Mouse (Mus musculus): ENCODE measurements around the gene Fgd6. TPM values are rescaled to one million over a fixed set of nuclear protein-coding genes. Genes with fewer than 3 reads are reported as not detected.

The Fgd6 gene
- polyA plus RNA-seq, 1 experiment from 2014 or later: 5.0 TPM

- Histone ChIP-seq H3K36me3 (ENCODE audit: control insufficient read depth, insufficient read depth, low read length) (no peaks in the 10 kb centered on the region), H3K4me3 (ENCODE audit: low read depth, low read length) (no peak overlapping the region), H3K9ac (ENCODE audit: low read length) (no peak overlapping the region), H3K4me2 (ENCODE audit: low read length) (no peak overlapping the region), H3K27me3 (replicated peaks; ENCODE audit: control insufficient read depth, insufficient read depth, low read length) (no peaks in the 10 kb centered on the region), H3K9me3 (ENCODE audit: control insufficient read depth, low read length) (no peaks in the 10 kb centered on the region), H3K27ac (ENCODE audit: low read depth) (no peak overlapping the region), H3K4me1 (replicated peaks; ENCODE audit: control insufficient read depth, insufficient read depth, low read length) (peaks cover 2% of the 10 kb centered on the region; the same call in 1 of the 2 replicates)
- peak; percentile 53 for DNase-seq (ENCODE audit: low spot score)
- 66% methylated on average over 3 of the region's 3 CpGs for WGBS
- no peak for ATAC-seq (replicated peaks; ENCODE audit: low FRiP score, low TSS enrichment, low read depth)
Measured at GRCm38 (mm10) chr10:94013196-94013595, 22.6 kb upstream of the Fgd6 start.

- Histone ChIP-seq H3K4me1 (replicated peaks; ENCODE audit: control insufficient read depth, insufficient read depth, low read length) (peaks cover 2% of the 10 kb centered on the region; the same call in 1 of the 2 replicates), H3K4me2 (ENCODE audit: low read length) (no peak overlapping the region), H3K36me3 (ENCODE audit: control insufficient read depth, insufficient read depth, low read length) (no peaks in the 10 kb centered on the region), H3K4me3 (ENCODE audit: low read depth, low read length) (no peak overlapping the region), H3K27me3 (replicated peaks; ENCODE audit: control insufficient read depth, insufficient read depth, low read length) (no peaks in the 10 kb centered on the region), H3K9me3 (ENCODE audit: control insufficient read depth, low read length) (no peaks in the 10 kb centered on the region), H3K27ac (ENCODE audit: low read depth) (no peak overlapping the region), H3K9ac (ENCODE audit: low read length) (no peak overlapping the region)
- WGBS: 46% methylated on average over 4 of the region's 4 CpGs
- ATAC-seq (replicated peaks; ENCODE audit: low FRiP score, low TSS enrichment, low read depth) (no peak), DNase-seq (ENCODE audit: low spot score) (peak; percentile 48)
Measured at GRCm38 (mm10) chr10:94014200-94014599, 21.6 kb upstream of the Fgd6 start.

GRCm38 (mm10) chr10:94017455-94017854, 18.3 kb upstream of the Fgd6 start:
- H3K27ac ChIP-seq (ENCODE audit: low read depth): no peak overlapping the region
- DNase-seq (ENCODE audit: low spot score): peak; percentile 41
- no peak overlapping the region for H3K4me2 ChIP-seq (ENCODE audit: low read length)
- ATAC-seq (replicated peaks; ENCODE audit: low FRiP score, low TSS enrichment, low read depth): no peak
- H3K4me1 ChIP-seq (replicated peaks; ENCODE audit: control insufficient read depth, insufficient read depth, low read length): peaks cover 5% of the 10 kb centered on the region; the same call in 1 of the 2 replicates
- WGBS: 80% methylated on average over 8 of the region's 8 CpGs
- H3K4me3 ChIP-seq (ENCODE audit: low read depth, low read length): no peak overlapping the region
- H3K27me3 ChIP-seq (replicated peaks; ENCODE audit: control insufficient read depth, insufficient read depth, low read length): no peaks in the 10 kb centered on the region
- H3K9me3 ChIP-seq (ENCODE audit: control insufficient read depth, low read length): no peaks in the 10 kb centered on the region
- H3K36me3 ChIP-seq (ENCODE audit: control insufficient read depth, insufficient read depth, low read length): no peaks in the 10 kb centered on the region
- H3K9ac ChIP-seq (ENCODE audit: low read length): no peak overlapping the region

GRCm38 (mm10) chr10:94020587-94020986, 15.2 kb upstream of the Fgd6 start:
- Histone ChIP-seq H3K9ac (ENCODE audit: low read length) (no peak overlapping the region), H3K9me3 (ENCODE audit: control insufficient read depth, low read length) (no peaks in the 10 kb centered on the region), H3K4me1 (replicated peaks; ENCODE audit: control insufficient read depth, insufficient read depth, low read length) (peaks cover 3% of the 10 kb centered on the region; the same call in 1 of the 2 replicates), H3K4me2 (ENCODE audit: low read length) (no peak overlapping the region), H3K36me3 (ENCODE audit: control insufficient read depth, insufficient read depth, low read length) (no peaks in the 10 kb centered on the region), H3K4me3 (ENCODE audit: low read depth, low read length) (no peak overlapping the region), H3K27me3 (replicated peaks; ENCODE audit: control insufficient read depth, insufficient read depth, low read length) (no peaks in the 10 kb centered on the region), H3K27ac (ENCODE audit: low read depth) (no peak overlapping the region)
- peak; percentile 52 for DNase-seq (ENCODE audit: low spot score)
- 56% methylated on average over 5 of the region's 5 CpGs for WGBS
- no peak for ATAC-seq (replicated peaks; ENCODE audit: low FRiP score, low TSS enrichment, low read depth)

GRCm38 (mm10) chr10:94021059-94021458, 14.7 kb upstream of the Fgd6 start:
- no peak overlapping the region for H3K4me2 ChIP-seq (ENCODE audit: low read length)
- peak; percentile 24 for DNase-seq (ENCODE audit: low spot score)
- H3K9ac ChIP-seq (ENCODE audit: low read length): no peak overlapping the region
- WGBS: 86% methylated on average over 4 of the region's 4 CpGs
- no peaks in the 10 kb centered on the region for H3K27me3 ChIP-seq (replicated peaks; ENCODE audit: control insufficient read depth, insufficient read depth, low read length)
- no peak overlapping the region for H3K27ac ChIP-seq (ENCODE audit: low read depth)
- peaks cover 3% of the 10 kb centered on the region; the same call in 1 of the 2 replicates for H3K4me1 ChIP-seq (replicated peaks; ENCODE audit: control insufficient read depth, insufficient read depth, low read length)
- no peaks in the 10 kb centered on the region for H3K9me3 ChIP-seq (ENCODE audit: control insufficient read depth, low read length)
- no peaks in the 10 kb centered on the region for H3K36me3 ChIP-seq (ENCODE audit: control insufficient read depth, insufficient read depth, low read length)
- no peak for ATAC-seq (replicated peaks; ENCODE audit: low FRiP score, low TSS enrichment, low read depth)
- H3K4me3 ChIP-seq (ENCODE audit: low read depth, low read length): no peak overlapping the region

GRCm38 (mm10) chr10:94025079-94025478, 10.7 kb upstream of the Fgd6 start:
- Histone ChIP-seq H3K27me3 (replicated peaks; ENCODE audit: control insufficient read depth, insufficient read depth, low read length) (no peaks in the 10 kb centered on the region), H3K9ac (ENCODE audit: low read length) (no peak overlapping the region), H3K4me1 (replicated peaks; ENCODE audit: control insufficient read depth, insufficient read depth, low read length) (peaks cover 3% of the 10 kb centered on the region; the same call in 1 of the 2 replicates), H3K9me3 (ENCODE audit: control insufficient read depth, low read length) (no peaks in the 10 kb centered on the region), H3K36me3 (ENCODE audit: control insufficient read depth, insufficient read depth, low read length) (peaks cover 12% of the 10 kb centered on the region), H3K27ac (ENCODE audit: low read depth) (no peak overlapping the region), H3K4me2 (ENCODE audit: low read length) (no peak overlapping the region), H3K4me3 (ENCODE audit: low read depth, low read length) (no peak overlapping the region)
- WGBS: 94% methylated on average over 8 of the region's 8 CpGs
- DNase-seq (ENCODE audit: low spot score) (peak; percentile 9), ATAC-seq (replicated peaks; ENCODE audit: low FRiP score, low TSS enrichment, low read depth) (no peak)

GRCm38 (mm10) chr10:94028493-94028892, 7.3 kb upstream of the Fgd6 start:
- Histone ChIP-seq H3K9me3 (ENCODE audit: control insufficient read depth, low read length) (no peaks in the 10 kb centered on the region), H3K4me1 (replicated peaks; ENCODE audit: control insufficient read depth, insufficient read depth, low read length) (no peaks in the 10 kb centered on the region), H3K36me3 (ENCODE audit: control insufficient read depth, insufficient read depth, low read length) (peaks cover 22% of the 10 kb centered on the region), H3K27ac (ENCODE audit: low read depth) (no peak overlapping the region), H3K27me3 (replicated peaks; ENCODE audit: control insufficient read depth, insufficient read depth, low read length) (no peaks in the 10 kb centered on the region), H3K4me2 (ENCODE audit: low read length) (no peak overlapping the region), H3K4me3 (ENCODE audit: low read depth, low read length) (no peak overlapping the region), H3K9ac (ENCODE audit: low read length) (no peak overlapping the region)
- peak; percentile 12 for DNase-seq (ENCODE audit: low spot score)
- 83% methylated on average over 6 of the region's 6 CpGs for WGBS
- no peak for ATAC-seq (replicated peaks; ENCODE audit: low FRiP score, low TSS enrichment, low read depth)

- DNase-seq (ENCODE audit: low spot score) (no peak), ATAC-seq (replicated peaks; ENCODE audit: low FRiP score, low TSS enrichment, low read depth) (no peak)
- Histone ChIP-seq H3K27me3 (replicated peaks; ENCODE audit: control insufficient read depth, insufficient read depth, low read length) (no peaks in the 10 kb centered on the region), H3K27ac (ENCODE audit: low read depth) (no peak overlapping the region), H3K9me3 (ENCODE audit: control insufficient read depth, low read length) (no peaks in the 10 kb centered on the region), H3K4me1 (replicated peaks; ENCODE audit: control insufficient read depth, insufficient read depth, low read length) (no peaks in the 10 kb centered on the region; the same call in 1 of the 2 replicates), H3K4me3 (ENCODE audit: low read depth, low read length) (no peak overlapping the region), H3K9ac (ENCODE audit: low read length) (no peak overlapping the region), H3K4me2 (ENCODE audit: low read length) (no peak overlapping the region), H3K36me3 (ENCODE audit: control insufficient read depth, insufficient read depth, low read length) (peaks cover 22% of the 10 kb centered on the region)
- WGBS: 96% methylated on average over 6 of the region's 6 CpGs
Measured at GRCm38 (mm10) chr10:94031164-94031563, 4.6 kb upstream of the Fgd6 start.

- WGBS: 2% methylated on average over 30 of the region's 30 CpGs
- H3K9ac ChIP-seq (ENCODE audit: low read length): peak overlapping the region; percentile 78
- H3K27me3 ChIP-seq (replicated peaks; ENCODE audit: control insufficient read depth, insufficient read depth, low read length): no peaks in the 10 kb centered on the region
- peak overlapping the region; percentile 67; the same call in 1 of the 2 replicates for H3K27ac ChIP-seq (ENCODE audit: low read depth)
- H3K4me1 ChIP-seq (replicated peaks; ENCODE audit: control insufficient read depth, insufficient read depth, low read length): peaks cover 7% of the 10 kb centered on the region; the same call in 1 of the 2 replicates
- H3K4me3 ChIP-seq (ENCODE audit: low read depth, low read length): peak overlapping the region; percentile 88
- H3K36me3 ChIP-seq (ENCODE audit: control insufficient read depth, insufficient read depth, low read length): peaks cover 10% of the 10 kb centered on the region
- no peaks in the 10 kb centered on the region for H3K9me3 ChIP-seq (ENCODE audit: control insufficient read depth, low read length)
- H3K4me2 ChIP-seq (ENCODE audit: low read length): peak overlapping the region; percentile 66
- DNase-seq (ENCODE audit: low spot score) (no peak), ATAC-seq (replicated peaks; ENCODE audit: low FRiP score, low TSS enrichment, low read depth) (peak; percentile 88)
Measured at GRCm38 (mm10) chr10:94034876-94035657, 734 bp upstream of the Fgd6 start.
